In genomic region chr4:97582064-97582415, GRCm38 (mm10) we compare ENCODE assay signal across 13 mouse cellular contexts.
DNase-seq lines count a peak whose midpoint lies in the region; ATAC-seq and TF ChIP-seq lines count a peak whose summit lies in the region.
"Had no signal": no experiment of that assay in that cellular context is flagged by ENCODE, and none has a peak within 500 bp of the region (broad histone marks: within the 10 kb centered on the region; RNA-seq: fewer than 3 reads in every experiment).

No protein-coding gene starts in this region.

- WGBS in embryonic facial prominence, embryonic 14.5 days = 20% methylated on average over 3 of the region's 3 CpGs
- WGBS in hindbrain, embryonic 12.5 days = 30% methylated on average over 3 of the region's 3 CpGs
- 44% methylated on average over 3 of the region's 3 CpGs for WGBS in midbrain, embryonic 15.5 days
- 74% methylated on average over 3 of the region's 3 CpGs for WGBS in intestine, embryonic 16.5 days

- no peak overlapping the region; the same call in 1 of the 2 replicates for H3K27ac ChIP-seq in gastrocnemius, adult 2 months
- H3K27ac ChIP-seq in embryonic facial prominence, embryonic 14.5 days (replicated peaks; ENCODE audit: low read depth, low read length) = peak overlapping the region; percentile 68
- peak overlapping the region; percentile 85 for H3K27ac ChIP-seq in hindbrain, embryonic 12.5 days
- peak overlapping the region; percentile 74; the same call in 1 of the 2 replicates for H3K27ac ChIP-seq in midbrain, embryonic 15.5 days
- H3K27ac ChIP-seq in intestine, embryonic 16.5 days (ENCODE audit: low read length) = no peak overlapping the region
- H3K27ac ChIP-seq: limb, embryonic 15.5 days; lung, embryonic 15.5 days had no signal

- H3K27me3 ChIP-seq in embryonic facial prominence, embryonic 14.5 days (replicated peaks; ENCODE audit: control insufficient read depth, insufficient read depth, low read length) = peaks cover 4% of the 10 kb centered on the region; the same call in 1 of the 2 replicates
- H3K27me3 ChIP-seq in hindbrain, embryonic 12.5 days = no peaks in the 10 kb centered on the region
- H3K27me3 ChIP-seq in midbrain, embryonic 15.5 days (replicated peaks) = no peaks in the 10 kb centered on the region
- H3K27me3 ChIP-seq in intestine, embryonic 16.5 days (replicated peaks; ENCODE audit: control insufficient read depth, insufficient read depth, low read length) = no peaks in the 10 kb centered on the region
- H3K27me3 ChIP-seq: lung, embryonic 15.5 days had no signal

- peak overlapping the region; percentile 44 for H3K4me2 ChIP-seq in embryonic facial prominence, embryonic 14.5 days (ENCODE audit: low read depth, low read length)
- H3K4me2 ChIP-seq in hindbrain, embryonic 12.5 days (replicated peaks) = peak overlapping the region; percentile 41
- H3K4me2 ChIP-seq in midbrain, embryonic 15.5 days = peak overlapping the region; percentile 35
- H3K4me2 ChIP-seq in intestine, embryonic 16.5 days (ENCODE audit: low read depth, low read length) = no peak overlapping the region
- H3K4me2 ChIP-seq: limb, embryonic 15.5 days; lung, embryonic 15.5 days had no signal

- H3K4me1 ChIP-seq in embryonic facial prominence, embryonic 14.5 days (ENCODE audit: control insufficient read depth, insufficient read depth, low read length) = peaks cover 41% of the 10 kb centered on the region
- peaks cover 27% of the 10 kb centered on the region for H3K4me1 ChIP-seq in hindbrain, embryonic 12.5 days
- peaks cover 9% of the 10 kb centered on the region; the same call in 1 of the 2 replicates for H3K4me1 ChIP-seq in midbrain, embryonic 15.5 days
- 0 out of 2 replicates have a peak, but pooled peaks cover 4% of the 10 kb centered on the region for H3K4me1 ChIP-seq in intestine, embryonic 16.5 days (ENCODE audit: control insufficient read depth, insufficient read depth, low read length)

- no peak for DNase-seq in gastrocnemius, adult 2 months
- no peak for DNase-seq in gastrocnemius, postnatal 36 days
- no peak for DNase-seq in embryonic facial prominence, embryonic 14.5 days (ENCODE audit: low spot score)
- DNase-seq in frontal cortex, postnatal 10 days (ENCODE audit: low spot score in 2 of 2) = no peak
- DNase-seq in adrenal gland, postnatal 36 days = no peak
- DNase-seq: gastrocnemius, postnatal 10 days; kidney, adult 11 months; spleen, adult 18-20 months had no signal

- intact Hi-C loops in gastrocnemius, adult 2 months (cut with DNase I) = no loop called here
- intact Hi-C loops in gastrocnemius, postnatal 36 days (cut with DNase I) = loop anchor here (5.0 kb wide), 1 partner anchor 170 kb away; no protein-coding TSS in a partner anchor

- no peak for TF ChIP-seq CTCF in gastrocnemius, adult 2 months (IDR thresholded peaks at IDR 0.05)

- H3K4me3 ChIP-seq in gastrocnemius, adult 2 months = peak overlapping the region; percentile 62
- peak overlapping the region; percentile 29 for H3K4me3 ChIP-seq in embryonic facial prominence, embryonic 14.5 days (ENCODE audit: low read depth, low read length)
- peak overlapping the region; percentile 31 for H3K4me3 ChIP-seq in hindbrain, embryonic 12.5 days
- H3K4me3 ChIP-seq in midbrain, embryonic 15.5 days = peak overlapping the region; percentile 26
- no peak overlapping the region for H3K4me3 ChIP-seq in intestine, embryonic 16.5 days (ENCODE audit: low read length)
- H3K4me3 ChIP-seq: limb, embryonic 15.5 days; lung, embryonic 15.5 days had no signal

- H3K9ac ChIP-seq in embryonic facial prominence, embryonic 14.5 days (ENCODE audit: low read depth, low read length) = peak overlapping the region; percentile 54
- no peak overlapping the region for H3K9ac ChIP-seq in hindbrain, embryonic 12.5 days
- no peak overlapping the region for H3K9ac ChIP-seq in midbrain, embryonic 15.5 days
- H3K9ac ChIP-seq in intestine, embryonic 16.5 days (ENCODE audit: low read depth, low read length) = no peak overlapping the region
- H3K9ac ChIP-seq: limb, embryonic 15.5 days; lung, embryonic 15.5 days had no signal

- H3K9me3 ChIP-seq in embryonic facial prominence, embryonic 14.5 days (ENCODE audit: control insufficient read depth, low read length) = no peaks in the 10 kb centered on the region
- H3K9me3 ChIP-seq in hindbrain, embryonic 12.5 days (replicated peaks) = no peaks in the 10 kb centered on the region
- H3K9me3 ChIP-seq in midbrain, embryonic 15.5 days = no peaks in the 10 kb centered on the region
- H3K9me3 ChIP-seq in intestine, embryonic 16.5 days (ENCODE audit: control insufficient read depth, low read length) = no peaks in the 10 kb centered on the region
- H3K9me3 ChIP-seq: limb, embryonic 15.5 days; lung, embryonic 15.5 days had no signal

- no peaks in the 10 kb centered on the region for H3K36me3 ChIP-seq in embryonic facial prominence, embryonic 14.5 days (ENCODE audit: control insufficient read depth, insufficient read depth, low read length)
- no peaks in the 10 kb centered on the region for H3K36me3 ChIP-seq in hindbrain, embryonic 12.5 days
- H3K36me3 ChIP-seq in midbrain, embryonic 15.5 days (replicated peaks) = no peaks in the 10 kb centered on the region
- no peaks in the 10 kb centered on the region for H3K36me3 ChIP-seq in intestine, embryonic 16.5 days (ENCODE audit: control insufficient read depth, insufficient read depth, low read length)
- H3K36me3 ChIP-seq: limb, embryonic 15.5 days; lung, embryonic 15.5 days had no signal

- ATAC-seq in embryonic facial prominence, embryonic 14.5 days (ENCODE audit: low read depth) = no peak
- no peak for ATAC-seq in hindbrain, embryonic 12.5 days (ENCODE audit: low FRiP score)
- ATAC-seq in midbrain, embryonic 15.5 days (replicated peaks) = no peak
- ATAC-seq in intestine, embryonic 16.5 days = no peak

Comparison
In these comparisons a context has a peak if more than half of its experiments do, and no peak if none do; other contexts are left out.
1. H3K27ac ChIP-seq: peak in embryonic facial prominence, embryonic 14.5 days (single experiment), hindbrain, embryonic 12.5 days (single experiment) and midbrain, embryonic 15.5 days (single experiment); none in gastrocnemius, adult 2 months (single experiment) and intestine, embryonic 16.5 days (single experiment).